Mouse (Mus musculus) neural tube, embryonic 15.5 days (tissue): Measurements from ENCODE around the gene Dpep3. TPM values are rescaled to one million over a fixed set of nuclear protein-coding genes. Genes with fewer than 3 reads are reported as not detected.
A peak's percentile ranks its signal among the peaks of the same experiment; 100 is the strongest.

Source experiments
- ATAC-seq: fragments of 200-750 bp; cut with Nextera tagmentation; 2 replicates; pipeline ENCODE4 v1.8.0; 2017; ENCODE audit warnings: mild to moderate bottlenecking, moderate TSS enrichment, moderate library complexity; ENCODE audit not compliant: low FRiP score
- H3K27ac ChIP-seq: fragments of 300-500 bp; sonication (generic); replicated peaks from 2 replicates; pipeline ENCODE4 v1.5.1; 2015; ENCODE audit warnings: mild to moderate bottlenecking, inconsistent platforms
- H3K27me3 ChIP-seq: fragments of 300-500 bp; sonication (generic); replicated peaks from 2 replicates; pipeline ENCODE4 v1.6.1; 2015; ENCODE audit warnings: inconsistent platforms
- H3K36me3 ChIP-seq: fragments of 300-500 bp; sonication (generic); 2 replicates; pipeline ENCODE4 v1.6.1; 2015; ENCODE audit warnings: inconsistent platforms
- H3K4me1 ChIP-seq: fragments of 300-500 bp; sonication (generic); 2 replicates; pipeline ENCODE4 v1.6.1; 2015; ENCODE audit warnings: inconsistent platforms
- H3K4me2 ChIP-seq: fragments of 300-500 bp; sonication (generic); 2 replicates; pipeline ENCODE4 v1.6.1; 2015; ENCODE audit warnings: inconsistent platforms, mild to moderate bottlenecking, moderate library complexity
- H3K4me3 ChIP-seq: fragments of 300-500 bp; sonication (generic); replicated peaks from 2 replicates; pipeline ENCODE4 v1.5.1; 2015; ENCODE audit warnings: mild to moderate bottlenecking, inconsistent platforms
- H3K9ac ChIP-seq: fragments of 300-500 bp; sonication (generic); replicated peaks from 2 replicates; pipeline ENCODE4 v1.6.1; 2015; ENCODE audit warnings: mild to moderate bottlenecking, inconsistent platforms
- H3K9me3 ChIP-seq: fragments of 300-500 bp; sonication (generic); replicated peaks from 2 replicates; pipeline ENCODE4 v1.6.1; 2016; ENCODE audit warnings: inconsistent platforms
- WGBS: fragments of 180-500 bp; shearing (Covaris S2); methylation state at CpG from one replicate; pipeline ENCODE4 v1.1.7; 2015; ENCODE audit warnings: mixed read lengths; 5-methylcytosine and 5-hydroxymethylcytosine counted together
- microRNA-seq: library from miRNA; unstranded; fragments of <30 nt; microRNA quantifications from one replicate; pipeline ENCODE4, GENCODE M21; 2017
- polyA plus RNA-seq: library from polyadenylated mRNA; unstranded; fragments of >200 nt; fragmentation: Nextera tagmentation; extraction: Ambion mirVana; gene quantifications from 2 replicates; pipeline ENCODE4 v1.2.1, GENCODE M21; 2015

Gene Dpep3
- polyA plus RNA-seq, 1 experiment from 2014 or later, result not detected

DNA sequence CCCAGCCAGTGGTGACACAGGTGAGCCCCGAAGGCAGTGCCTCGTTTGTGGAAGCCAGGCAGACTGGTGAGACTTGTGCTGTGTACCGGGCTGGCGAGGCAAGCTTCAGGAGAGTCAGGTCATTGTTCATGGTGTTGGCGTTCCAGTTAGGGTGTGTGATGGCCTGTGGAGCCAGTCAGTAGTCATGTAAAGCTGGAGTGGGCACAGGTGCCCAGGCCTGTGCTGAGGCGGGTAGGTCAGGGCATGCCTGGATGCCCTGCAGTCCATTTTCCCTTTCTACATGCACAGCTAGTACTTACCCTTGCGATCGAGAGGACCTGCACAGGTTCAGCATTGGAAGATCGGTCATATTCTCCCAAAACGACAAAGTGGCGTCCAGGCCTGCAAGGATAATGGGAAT, 46.7 kb downstream of the Dpep3 start:
- no peak for ATAC-seq
- Histone ChIP-seq H3K27ac (no peak overlapping the region), H3K27me3 (no peaks in the 10 kb centered on the region), H3K4me3 (no peak overlapping the region), H3K9ac (no peak overlapping the region), H3K9me3 (no peaks in the 10 kb centered on the region), H3K4me2 (no peak overlapping the region), H3K36me3 (0 out of 2 replicates have a peak, but pooled peaks cover 16% of the 10 kb centered on the region), H3K4me1 (peaks cover 19% of the 10 kb centered on the region)
- whole genome bisulfite sequencing, result 93% methylated on average over 11 of the region's 11 CpGs

DNA sequence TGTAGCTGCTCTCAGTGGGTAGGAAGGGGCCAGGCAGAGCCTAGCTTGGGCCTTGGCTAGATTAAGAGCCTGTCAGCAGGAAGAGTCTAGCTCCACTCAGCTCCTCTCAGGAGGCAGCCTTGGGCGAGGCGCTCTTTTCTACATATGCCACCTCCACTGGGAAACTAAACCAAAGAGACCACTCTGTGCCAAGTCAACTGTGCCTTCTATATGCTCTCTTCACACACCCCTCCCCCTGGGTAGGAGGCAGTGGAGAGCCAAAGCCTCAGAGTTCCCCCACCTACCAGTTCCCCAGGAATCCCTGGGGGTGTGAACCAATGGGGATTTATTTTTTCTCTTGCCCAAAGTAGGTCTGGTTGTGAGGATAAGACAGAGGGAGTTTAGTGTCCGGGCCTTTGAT, 48.0 kb downstream of the Dpep3 start:
- Histone ChIP-seq H3K4me2 (no peak overlapping the region), H3K36me3 (0 out of 2 replicates have a peak, but pooled peaks cover 16% of the 10 kb centered on the region), H3K4me1 (peaks cover 14% of the 10 kb centered on the region), H3K9me3 (no peaks in the 10 kb centered on the region), H3K27me3 (no peaks in the 10 kb centered on the region), H3K9ac (no peak overlapping the region), H3K27ac (no peak overlapping the region), H3K4me3 (no peak overlapping the region)
- WGBS, result 96% methylated on average over 3 of the region's 3 CpGs
- no peak for ATAC-seq

DNA sequence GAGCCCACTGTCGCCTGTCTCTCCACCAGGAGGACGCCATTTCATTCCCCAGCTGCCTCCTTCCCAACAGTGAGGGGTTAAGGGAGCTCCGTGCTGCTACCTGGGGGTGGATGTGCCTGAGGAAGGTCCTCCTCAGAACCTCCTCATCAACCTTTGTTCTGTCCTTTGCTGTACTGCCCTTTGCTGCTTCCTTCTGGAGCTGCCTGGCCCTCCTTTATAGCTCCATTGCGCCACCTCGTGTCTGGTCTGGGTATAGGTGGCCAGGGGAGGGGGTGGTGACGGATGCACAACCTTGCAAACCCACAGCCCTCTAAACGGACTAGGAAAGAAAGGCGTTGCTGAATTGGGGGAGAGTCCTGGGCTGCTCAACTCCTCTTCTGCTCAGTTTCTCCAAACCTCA, 48.6 kb downstream of the Dpep3 start:
- no peak overlapping the region for H3K4me2 ChIP-seq
- peaks cover 7% of the 10 kb centered on the region for H3K4me1 ChIP-seq
- H3K4me3 ChIP-seq, result no peak overlapping the region
- WGBS, result 15% methylated on average over 8 of the region's 8 CpGs
- 0 out of 2 replicates have a peak, but pooled peaks cover 16% of the 10 kb centered on the region for H3K36me3 ChIP-seq
- peak; percentile 49 for ATAC-seq
- H3K27me3 ChIP-seq, result no peaks in the 10 kb centered on the region
- H3K9ac ChIP-seq, result no peak overlapping the region
- H3K27ac ChIP-seq, result peak overlapping the region; percentile 46; the same call in 1 of the 2 replicates
- H3K9me3 ChIP-seq, result no peaks in the 10 kb centered on the region

DNA sequence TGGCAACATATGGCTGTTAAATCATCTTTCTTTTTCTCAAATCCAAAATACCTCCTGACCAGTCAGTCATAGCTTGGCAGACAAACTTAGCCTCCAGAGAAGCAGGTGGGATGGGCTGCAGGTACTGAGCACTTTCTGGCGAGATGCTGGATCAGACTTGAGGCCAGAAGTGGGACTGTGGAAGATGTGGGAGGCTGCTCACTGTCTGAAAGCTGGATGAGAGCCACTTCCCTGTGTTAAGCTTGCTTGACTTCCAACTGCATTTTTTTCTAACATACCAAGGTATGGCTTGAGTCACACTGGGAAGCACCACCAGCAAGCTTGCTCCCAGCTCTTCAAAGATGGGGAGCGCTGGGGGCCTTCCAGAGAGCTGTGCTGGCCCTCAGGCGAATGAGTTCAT, 54.1 kb downstream of the Dpep3 start:
- no peaks in the 10 kb centered on the region for H3K9me3 ChIP-seq
- no peak overlapping the region for H3K4me3 ChIP-seq
- no peak overlapping the region for H3K4me2 ChIP-seq
- 0 out of 2 replicates have a peak, but pooled peaks cover 7% of the 10 kb centered on the region for H3K36me3 ChIP-seq
- no peaks in the 10 kb centered on the region for H3K4me1 ChIP-seq
- ATAC-seq, result no peak
- no peak overlapping the region for H3K9ac ChIP-seq
- H3K27me3 ChIP-seq, result no peaks in the 10 kb centered on the region
- H3K27ac ChIP-seq, result no peak overlapping the region
- WGBS, result 79% methylated on average over 3 of the region's 3 CpGs

Small RNAs within 50 kb of the gene (microRNA-seq; reads per million reads assigned to microRNA genes)
- not detected for gene Mir7074

Other genes with a start within 250 kb of the Dpep3 start
- gene Gfod2, start 220.8 kb downstream of the Dpep3 start, polyA plus RNA-seq, result 60.5 and 73.8 TPM in 2 replicates
- gene Ranbp10, start 152.1 kb downstream of the Dpep3 start, polyA plus RNA-seq, result 9.9 and 10.4 TPM in 2 replicates
- gene Tsnaxip1, start 151.7 kb downstream of the Dpep3 start, polyA plus RNA-seq, result 0.28 and 0.47 TPM in 2 replicates
- 47.5 and 49.3 TPM in 2 replicates for gene Cenpt, start 126.2 kb downstream of the Dpep3 start, polyA plus RNA-seq
- 55.8 and 58.3 TPM in 2 replicates for gene Thap11, start 124.3 kb downstream of the Dpep3 start, polyA plus RNA-seq
- gene Nutf2, start 118.8 kb downstream of the Dpep3 start, polyA plus RNA-seq, result 145 and 174 TPM in 2 replicates
- gene Edc4, start 98.5 kb downstream of the Dpep3 start, polyA plus RNA-seq, result 45.3 and 46.5 TPM in 2 replicates
- 1.4 and 1.5 TPM in 2 replicates for gene Nrn1l, start 85.9 kb downstream of the Dpep3 start, polyA plus RNA-seq
- gene Pskh1, start 79.0 kb downstream of the Dpep3 start, polyA plus RNA-seq, result 9.3 and 14.9 TPM in 2 replicates
- gene Ctrl, start 45.6 kb downstream of the Dpep3 start, polyA plus RNA-seq, result 3.2 and 3.5 TPM in 2 replicates
- 86.8 and 142 TPM in 2 replicates for gene Psmb10, start 41.0 kb downstream of the Dpep3 start, polyA plus RNA-seq
- gene Lcat, start 36.0 kb downstream of the Dpep3 start, polyA plus RNA-seq, result 3.1 and 3.3 TPM in 2 replicates
- 10.8 and 14.1 TPM in 2 replicates for gene Slc12a4, start 13.3 kb downstream of the Dpep3 start, polyA plus RNA-seq
- gene Dus2, start 11.9 kb upstream of the Dpep3 start, polyA plus RNA-seq, result 27.8 and 30.6 TPM in 2 replicates
- gene Dpep2nb, start 26.5 kb upstream of the Dpep3 start, polyA plus RNA-seq, result 0.14 TPM in 1 of 2 replicates, not detected in the other
- gene Ddx28, start 32.5 kb upstream of the Dpep3 start, polyA plus RNA-seq, result 20.8 and 20.9 TPM in 2 replicates
- gene Nfatc3, start 79.4 kb upstream of the Dpep3 start, polyA plus RNA-seq, result 3.5 and 4.4 TPM in 2 replicates
- gene Esrp2, start 157.5 kb upstream of the Dpep3 start, polyA plus RNA-seq, result 0.17 and 4.5 TPM in 2 replicates
- gene Pla2g15, start 171.0 kb upstream of the Dpep3 start, polyA plus RNA-seq, result 19.1 and 21.6 TPM in 2 replicates
- gene Slc7a6, start 189.4 kb upstream of the Dpep3 start, polyA plus RNA-seq, result 55.6 and 61.5 TPM in 2 replicates
- 36.2 and 36.8 TPM in 2 replicates for gene Slc7a6os, start 231.5 kb upstream of the Dpep3 start, polyA plus RNA-seq
- gene Prmt7, start 231.5 kb upstream of the Dpep3 start, polyA plus RNA-seq, result 65.5 and 66.5 TPM in 2 replicates